Mouse (Mus musculus) frontal cortex, postnatal 14 days (tissue): ENCODE data around the gene Shmt2.

ENCODE experiments used
- DNase-seq, 2 experiments: peaks; one replicate each; pipeline ENCODE4 v3.0.0; 2022; ENCODE audit warnings: low spot score in 2 of 2

Gene Shmt2

DNA sequence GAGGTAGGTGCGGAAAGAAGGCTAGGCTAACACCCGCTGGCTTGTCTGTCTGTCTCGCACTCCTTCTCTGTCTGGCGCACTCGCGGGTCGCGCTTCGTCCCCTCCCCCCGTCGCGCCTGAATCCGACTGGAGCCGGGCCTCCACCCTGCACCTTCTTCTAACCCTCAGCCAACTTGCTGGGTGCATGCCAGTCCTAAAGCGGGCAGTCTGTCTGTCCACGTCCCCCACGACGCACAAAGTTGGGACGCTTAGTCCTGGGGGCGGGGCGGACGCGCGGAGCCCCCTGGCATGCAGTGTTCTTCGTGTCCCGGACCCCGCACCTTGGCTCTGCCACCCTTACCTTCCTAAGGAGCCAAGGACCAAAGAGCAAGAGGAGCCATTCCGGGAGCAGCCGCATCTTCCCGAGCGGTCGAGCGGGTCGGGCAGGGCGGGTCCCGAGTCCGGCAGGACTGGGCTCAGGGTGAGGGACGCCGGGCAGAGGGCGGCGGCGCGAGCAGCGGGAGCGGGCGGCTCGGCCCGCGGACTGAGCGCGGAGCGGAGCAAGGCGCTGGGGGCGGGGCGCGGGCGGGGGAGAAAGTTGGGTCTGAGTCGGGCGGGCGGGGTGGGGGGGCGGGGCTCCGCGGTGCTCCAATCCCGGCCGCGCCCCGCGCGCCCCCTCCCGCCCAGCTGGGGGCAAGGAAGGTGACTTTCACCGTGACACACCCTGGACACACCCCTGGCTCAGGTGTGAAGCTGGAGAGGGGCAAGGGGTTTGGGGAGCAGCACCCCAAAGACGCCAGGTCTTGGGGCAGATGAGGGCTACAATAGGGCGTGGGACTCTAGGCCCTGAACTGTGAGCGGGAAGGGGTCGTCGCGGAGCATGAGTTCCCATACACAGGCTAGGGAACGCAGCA lies 12.0 kb upstream of the Shmt2 start, which contains the start of gene Nxph4:
Gene Nxph4 (minus strand): TSS at position 524 of the 893 bp plus-strand sequence.
- DNase-seq = no peak

DNA sequence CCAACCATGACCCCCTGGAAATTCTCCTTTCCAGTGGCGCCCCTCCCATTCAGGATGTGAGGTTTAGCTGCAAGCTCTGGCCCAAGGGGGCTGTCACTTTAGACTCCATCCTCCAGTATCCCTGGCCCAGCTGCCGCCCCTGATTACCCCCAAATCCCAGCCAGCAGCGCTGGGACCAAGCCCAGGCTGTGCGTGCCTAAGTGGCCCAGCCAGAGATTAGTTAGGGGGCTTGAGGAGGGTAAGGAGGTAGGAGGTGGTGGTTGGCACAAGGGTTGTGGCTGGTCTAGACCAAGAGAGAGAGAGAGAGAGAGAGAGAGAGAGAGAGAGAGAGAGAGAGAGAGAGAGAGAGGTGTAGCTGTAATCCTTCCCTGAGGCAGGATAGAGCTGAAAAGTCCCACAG lies 9.3 kb upstream of the Shmt2 start:
- DNase-seq = no peak

- DNase-seq = no peak
These were observed 8.7 kb upstream of the Shmt2 start for GRCm38 (mm10) chr10:127530945-127531344.

DNA sequence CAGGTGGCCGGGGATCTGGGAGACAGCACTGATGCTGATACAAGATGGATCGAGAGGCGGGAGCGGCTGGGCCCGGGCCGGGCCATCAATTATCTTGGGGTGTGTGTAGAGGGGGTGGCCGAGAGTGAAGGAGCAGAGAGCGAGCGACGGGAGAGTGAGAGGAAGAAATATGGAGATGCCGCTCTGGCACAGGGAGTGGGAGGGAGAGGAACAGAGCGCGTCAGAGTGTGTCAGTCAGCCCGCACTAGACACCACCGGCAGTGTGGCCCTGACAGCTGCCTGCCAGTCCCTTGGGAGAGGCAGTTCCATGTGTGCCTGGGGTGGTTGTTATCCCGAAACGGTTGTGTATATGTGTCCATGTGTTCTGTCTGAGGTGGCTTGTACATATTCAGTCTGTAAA lies 5.2 kb upstream of the Shmt2 start:
- no peak for DNase-seq

DNA sequence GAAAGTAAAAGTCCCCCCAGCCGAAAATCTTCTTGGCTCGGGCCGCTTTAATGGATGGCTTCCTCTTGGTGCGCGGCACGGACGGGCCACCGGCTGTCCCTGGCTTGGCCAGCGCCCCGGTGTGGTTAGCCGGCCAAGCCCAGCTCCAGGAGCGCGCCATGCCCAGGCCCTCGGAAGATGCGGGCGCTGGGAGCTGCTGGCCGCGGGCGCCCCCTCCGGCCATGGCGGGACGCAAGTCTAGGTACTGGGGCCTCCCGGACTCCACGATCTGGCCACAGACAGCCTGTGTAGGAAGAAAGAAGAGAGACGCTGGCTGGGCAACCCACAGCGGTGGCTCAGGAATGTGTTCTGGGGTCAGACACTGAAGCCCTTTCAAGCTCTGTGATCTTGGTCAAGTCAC lies 4.4 kb upstream of the Shmt2 start:
- no peak for DNase-seq

DNA sequence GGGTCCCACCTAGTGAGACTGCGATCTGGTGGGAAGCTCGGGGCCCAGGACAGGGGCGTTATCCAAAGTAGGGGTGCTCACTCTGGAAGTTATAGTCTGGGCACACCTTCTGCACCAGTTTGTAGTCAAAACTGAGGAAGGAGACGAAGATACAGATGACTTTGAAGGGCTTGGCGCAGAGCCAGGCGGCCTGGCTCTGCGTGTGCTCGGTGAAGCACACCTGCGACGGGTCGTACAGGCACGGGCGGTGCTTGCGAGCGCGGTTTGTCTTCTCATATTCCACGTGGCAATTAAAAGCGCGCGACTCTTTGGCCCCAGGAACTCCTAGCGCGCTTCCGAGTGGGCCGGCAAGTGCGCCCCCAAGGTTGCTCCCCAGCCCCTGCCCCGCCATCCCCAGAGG lies 3.8 kb upstream of the Shmt2 start:
- no peak for DNase-seq

DNA sequence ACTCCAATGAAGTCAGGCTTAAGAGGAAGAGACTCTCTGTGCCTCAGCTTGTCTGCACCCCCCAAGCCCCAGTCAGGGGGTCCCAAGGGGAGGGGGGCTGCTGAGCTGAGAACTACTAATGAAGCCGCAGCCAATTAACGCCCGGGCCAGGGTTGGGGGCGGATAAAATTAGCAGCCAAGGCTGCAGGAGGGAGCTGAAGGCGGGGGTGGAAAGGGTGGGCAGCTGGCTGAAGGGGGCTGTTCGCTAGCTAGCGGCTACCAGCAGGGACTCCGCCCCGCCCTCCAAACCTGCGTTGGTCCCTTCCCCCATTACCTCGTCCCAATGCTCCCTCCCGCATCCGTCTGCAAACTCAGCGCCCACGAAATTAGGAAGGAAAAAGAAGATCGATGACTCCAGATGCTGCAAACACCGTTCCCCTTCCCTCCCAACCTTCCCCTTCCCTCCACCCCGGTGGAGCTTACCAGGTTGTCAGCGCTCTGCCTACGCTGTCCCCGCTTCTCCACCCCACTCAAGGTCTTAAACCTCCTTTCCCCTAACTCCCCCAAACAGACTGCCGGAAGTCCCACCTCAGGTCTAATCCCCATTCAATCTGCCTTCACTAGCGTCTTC lies 2.5 kb upstream of the Shmt2 start:
- no peak for DNase-seq

DNA sequence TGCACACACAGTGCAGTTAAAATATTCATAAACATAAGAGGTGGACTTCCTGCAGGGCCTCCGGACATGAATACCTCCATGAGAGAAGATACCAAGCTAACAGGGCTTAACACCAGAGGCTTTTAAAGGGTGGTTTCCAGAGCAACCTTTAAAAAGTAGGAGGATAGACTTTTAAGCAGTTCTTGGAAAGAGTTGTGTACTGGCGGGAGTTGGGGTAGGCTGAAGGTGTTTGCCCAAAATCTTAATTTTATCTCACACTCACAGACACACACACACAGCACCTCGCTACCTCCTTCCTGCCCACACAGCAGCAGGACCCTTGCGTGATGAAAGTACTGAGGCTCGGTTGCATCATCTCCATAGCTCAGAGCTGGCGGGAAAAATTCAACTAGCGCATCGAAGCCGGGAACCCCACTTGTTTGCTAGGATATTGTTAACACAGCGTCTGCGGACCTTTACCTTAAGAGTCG lies 598 bp downstream of the Shmt2 start:
- DNase-seq = no peak

- DNase-seq = no peak
These were observed 1.4 kb downstream of the Shmt2 start for GRCm38 (mm10) chr10:127520714-127521357.

DNA sequence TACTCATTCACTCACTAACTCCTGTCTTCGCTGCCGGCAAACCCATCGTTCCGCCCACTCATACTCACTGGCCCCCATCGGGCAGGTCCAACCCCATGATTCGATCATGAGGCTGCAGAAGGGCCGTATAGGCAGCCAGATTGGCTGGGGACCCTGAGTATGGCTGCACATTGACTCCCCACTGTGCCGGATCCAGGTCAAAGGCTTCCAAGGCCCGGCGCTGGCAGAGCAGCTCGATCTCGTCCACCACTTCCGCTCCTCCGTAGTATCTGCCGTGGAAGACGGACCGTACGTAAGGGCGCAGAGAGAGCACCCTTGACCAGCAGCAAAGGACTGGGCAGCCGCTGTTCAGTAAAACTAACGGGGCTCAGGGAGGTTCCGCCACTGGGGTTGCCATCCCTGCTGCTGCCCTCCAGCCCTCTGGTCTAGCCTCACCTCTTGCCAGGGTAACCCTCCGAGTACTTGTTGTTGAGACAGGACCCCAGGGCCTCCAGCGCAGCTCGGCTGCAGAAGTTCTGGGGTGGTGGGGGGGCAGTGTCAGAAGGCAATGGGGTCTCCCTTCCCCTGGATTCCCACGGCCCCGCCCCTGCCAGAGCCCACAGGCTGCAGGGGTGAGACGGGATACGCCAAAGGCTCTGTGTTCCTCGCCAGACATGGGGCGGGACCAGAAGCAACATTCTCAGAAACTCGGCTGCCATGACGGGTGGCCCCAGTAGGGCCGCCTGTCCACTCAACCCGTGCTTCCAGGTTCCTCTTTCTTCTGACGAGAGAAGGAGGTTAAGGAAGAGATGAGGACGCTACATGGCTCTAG lies 2.1 kb downstream of the Shmt2 start:
- DNase-seq = no peak

DNA sequence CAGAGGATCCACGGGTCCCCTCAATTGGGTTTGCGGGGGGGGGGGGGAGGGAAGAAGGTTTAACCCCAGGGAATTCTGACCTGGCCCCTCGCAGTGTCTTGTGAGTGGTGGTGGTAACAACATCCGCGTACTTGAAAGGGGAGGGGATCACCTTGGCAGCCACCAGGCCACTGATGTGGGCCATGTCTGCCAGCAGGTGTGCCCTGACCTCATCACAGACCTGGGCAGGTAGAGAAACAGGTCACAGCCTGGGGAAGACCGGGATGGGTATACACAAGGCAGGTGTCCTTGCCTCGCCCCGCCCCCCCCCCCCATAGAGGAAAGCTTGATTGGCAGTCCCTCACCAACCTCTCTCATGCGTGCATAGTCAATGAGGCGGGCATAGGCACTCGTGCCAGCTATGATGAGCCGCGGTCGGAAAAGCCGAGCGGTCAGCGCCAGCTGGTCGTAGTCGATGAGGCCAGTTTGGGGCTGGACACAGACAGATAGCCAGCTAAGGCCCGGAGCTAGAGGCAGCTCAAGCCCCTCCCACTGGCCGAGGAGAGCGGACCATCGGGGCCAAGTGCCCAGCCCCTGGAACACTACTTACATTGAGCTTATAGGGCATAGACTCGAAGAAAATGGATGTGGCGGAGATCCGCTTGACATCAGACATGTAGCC lies 3.1 kb downstream of the Shmt2 start:
- no peak for DNase-seq

GRCm38 (mm10) chr10:127517941-127518340 lies 4.3 kb downstream of the Shmt2 start:
- no peak for DNase-seq

DNA sequence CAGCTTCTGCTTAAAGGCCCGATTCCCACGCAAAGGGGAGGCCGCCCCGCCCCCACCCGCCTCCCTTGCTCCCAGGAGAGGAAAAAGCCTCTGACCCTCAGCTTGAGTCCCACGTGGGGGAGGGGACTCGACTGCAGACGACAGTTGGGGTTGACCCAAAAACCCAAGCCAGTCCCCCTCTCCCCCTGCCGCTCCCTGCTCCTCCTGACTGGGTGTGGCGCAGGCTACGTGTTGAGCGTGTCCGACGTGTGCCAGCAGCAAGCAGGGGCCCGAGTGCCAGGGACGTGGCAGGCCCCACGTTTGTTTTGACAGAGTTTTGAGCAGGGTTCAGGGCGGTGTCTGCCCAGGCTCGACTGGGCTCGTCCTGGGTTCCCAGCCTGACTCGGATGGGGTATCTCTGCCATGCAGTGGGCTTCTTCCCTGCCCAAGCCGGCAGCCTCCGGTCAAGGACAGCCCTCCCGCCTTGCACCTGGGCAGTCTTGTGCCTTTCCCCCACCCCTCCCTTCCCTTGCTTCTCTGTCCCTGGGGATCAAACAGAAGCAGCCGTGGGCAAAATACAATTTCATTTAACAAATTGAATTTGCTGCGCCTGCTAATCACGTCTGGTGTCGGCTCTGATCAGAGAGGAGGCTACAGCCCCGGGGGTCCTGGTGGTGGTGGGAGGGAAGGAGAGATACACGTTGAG lies 5.5 kb downstream of the Shmt2 start:
- DNase-seq = no peak

DNA sequence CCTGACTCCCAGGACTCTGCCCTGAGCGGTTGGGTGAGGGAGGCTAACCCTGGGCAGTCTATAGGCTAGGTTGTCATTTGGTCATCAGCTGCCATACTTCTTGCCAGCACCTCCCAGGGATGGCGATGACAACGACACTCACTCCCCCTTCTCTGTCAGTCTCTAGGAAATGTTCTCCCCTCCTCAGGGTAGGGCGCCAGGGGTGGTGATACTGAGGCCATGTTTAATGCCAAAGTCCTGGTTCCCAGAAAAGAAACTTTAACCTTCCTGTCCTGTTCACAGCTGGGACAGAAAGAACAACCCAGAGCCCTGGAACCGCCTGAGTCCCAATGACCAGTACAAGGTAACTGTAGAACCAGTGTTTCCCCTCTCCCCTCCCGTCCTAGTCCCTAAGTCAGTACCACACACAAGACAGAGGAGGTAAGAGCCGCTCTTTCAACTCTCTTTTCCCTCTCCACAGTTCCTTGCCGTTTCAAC lies 6.2 kb downstream of the Shmt2 start:
- DNase-seq = no peak

GRCm38 (mm10) chr10:127515271-127515982 lies 6.8 kb downstream of the Shmt2 start:
- DNase-seq = no peak

GRCm38 (mm10) chr10:127514764-127515163 lies 7.5 kb downstream of the Shmt2 start, which contains the start of gene Ndufa4l2:
Gene Ndufa4l2 (plus strand): TSS chr10:127514967.
- no peak for DNase-seq

DNA sequence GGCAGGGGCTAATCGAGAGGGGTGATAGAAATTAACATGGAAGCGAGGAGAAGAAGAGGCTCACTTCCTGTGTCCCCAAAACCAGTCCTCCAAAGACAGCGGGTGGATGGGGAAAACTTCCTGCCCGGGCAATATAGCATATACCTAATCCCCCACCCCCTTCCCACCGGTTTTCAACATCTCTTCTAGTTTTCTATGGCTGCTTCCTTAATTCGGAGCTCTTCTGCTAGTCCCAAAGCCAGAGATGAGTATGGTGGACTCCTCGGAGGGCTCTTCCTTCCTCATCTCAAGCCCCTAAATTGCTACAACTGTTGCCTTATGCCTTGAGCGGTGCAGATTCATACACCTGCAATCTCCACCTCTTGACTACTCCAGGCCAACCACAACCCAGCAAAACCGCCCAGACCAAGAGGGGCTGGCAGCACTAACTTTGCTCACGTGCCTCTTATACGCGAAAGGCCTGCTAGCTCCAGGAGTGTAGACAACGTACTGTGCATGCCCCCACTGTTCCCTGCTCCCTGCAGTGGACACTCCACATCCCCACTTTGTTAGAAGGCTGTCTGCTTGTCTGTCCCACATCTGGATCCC lies 8.0 kb downstream of the Shmt2 start:
- no peak for DNase-seq

DNA sequence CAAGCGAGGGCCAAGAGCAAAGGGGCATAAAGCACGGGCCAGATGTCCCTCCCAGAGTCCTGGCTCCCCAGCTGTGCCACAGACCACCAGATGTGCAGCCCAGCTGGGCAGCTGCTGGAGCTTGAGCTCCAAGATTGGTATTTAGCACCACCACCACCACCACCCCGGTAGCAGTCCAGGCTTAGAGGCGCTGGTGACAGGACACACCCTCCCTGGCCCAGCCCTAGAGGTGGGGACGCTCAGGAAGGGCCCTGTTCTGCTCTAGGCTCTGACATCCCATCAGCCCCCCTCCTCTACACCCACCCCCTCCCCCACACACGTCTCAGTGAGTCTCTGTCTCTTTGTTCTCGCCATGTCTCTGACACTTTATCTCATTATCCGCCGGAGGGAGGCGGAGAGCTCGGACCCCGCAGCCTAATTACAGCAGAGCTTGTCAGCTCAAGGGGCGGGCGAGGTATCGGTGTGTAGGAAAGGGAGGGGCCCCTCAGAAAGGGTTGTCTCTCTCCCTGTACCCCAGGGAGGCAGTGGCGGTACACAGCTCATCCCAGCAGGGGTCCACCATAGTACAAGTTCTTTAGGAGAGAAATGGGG lies 8.6 kb downstream of the Shmt2 start:
- DNase-seq = no peak

- peak; percentile 90 to 95 for DNase-seq
These were observed 9.4 kb downstream of the Shmt2 start for GRCm38 (mm10) chr10:127512813-127513212.
